Mouse (Mus musculus): Measurements from ENCODE around the gene Plek.
A peak's percentile ranks its signal among the peaks of the same experiment; 100 is the strongest.

Gene Plek

DNA sequence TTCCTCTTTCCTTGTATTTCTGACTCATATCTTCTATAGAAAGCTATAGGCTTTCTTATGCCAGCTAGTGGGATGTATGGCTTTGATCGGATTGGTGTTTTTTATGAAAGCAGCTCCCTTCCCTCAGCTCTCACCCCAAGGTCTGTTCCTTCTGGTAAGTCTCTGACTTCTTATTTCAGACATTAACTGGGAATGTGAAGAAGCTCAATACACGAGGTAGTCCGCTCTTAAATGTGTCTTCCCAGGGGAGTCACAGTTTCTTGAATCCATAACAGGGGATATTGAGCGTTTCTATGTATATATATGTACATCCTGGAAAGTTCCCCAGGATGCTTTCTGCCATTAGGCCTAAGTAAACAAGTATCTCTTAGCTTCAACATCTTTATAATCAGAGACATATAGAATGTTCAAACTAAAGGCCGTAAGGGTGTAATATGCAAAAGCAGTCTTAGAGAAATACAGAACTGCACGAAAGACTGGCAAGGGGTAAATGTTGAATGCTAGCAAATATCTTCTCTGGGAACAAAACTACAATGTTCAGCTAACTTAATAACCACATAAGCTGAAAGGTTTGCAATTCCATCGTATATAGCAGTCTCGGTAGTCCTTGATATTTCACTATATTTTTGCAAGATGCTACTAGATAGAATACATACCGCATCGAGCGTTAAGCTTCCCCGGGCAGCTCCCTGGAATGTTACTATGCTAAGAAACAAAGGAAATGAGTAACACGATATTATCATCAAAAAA is 101.8 kb downstream of the Plek start:
- DNase-seq (ENCODE audit: low spot score), result no peak

DNA sequence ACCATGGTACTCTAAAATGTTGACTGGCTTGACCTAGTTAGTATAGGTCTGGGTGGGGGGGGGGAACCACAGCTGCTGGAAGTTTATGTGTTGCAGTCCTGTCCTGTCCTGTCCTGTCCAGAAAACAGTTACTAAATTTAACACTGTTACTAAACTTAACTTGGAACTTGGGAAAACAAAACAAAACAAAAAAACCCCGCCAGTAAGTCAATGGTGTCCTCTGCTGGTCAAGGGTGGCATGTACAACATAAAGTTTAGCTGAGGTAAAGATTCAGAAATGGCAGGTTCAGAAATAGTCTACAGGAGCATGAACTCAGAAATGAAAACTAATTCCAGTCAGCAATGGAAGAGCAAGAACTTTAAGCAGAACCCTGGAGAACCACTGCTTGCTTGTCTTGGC is 103.4 kb downstream of the Plek start:
- DNase-seq (ENCODE audit: low spot score), result peak; percentile 8

DNA sequence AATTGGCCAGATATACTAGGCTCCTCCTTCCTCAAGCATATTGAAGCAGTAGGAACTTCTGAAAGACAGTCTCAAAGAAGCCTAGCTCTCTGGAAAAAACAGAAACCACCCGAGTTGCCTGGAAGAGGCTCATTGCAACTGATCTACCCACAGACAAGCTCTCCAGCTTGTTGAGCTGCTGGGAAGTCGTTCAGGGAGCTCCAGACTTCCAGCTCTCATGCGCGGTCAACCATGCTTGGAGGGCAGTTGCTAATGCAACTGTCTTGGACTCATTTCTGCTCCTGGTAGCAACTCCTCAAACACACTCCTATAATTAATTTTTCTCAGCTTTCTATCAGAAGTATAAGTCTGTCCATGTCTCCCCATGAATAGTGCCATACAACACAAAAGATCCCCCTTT is 109.2 kb downstream of the Plek start:
- DNase-seq (ENCODE audit: low spot score), result no peak

DNA sequence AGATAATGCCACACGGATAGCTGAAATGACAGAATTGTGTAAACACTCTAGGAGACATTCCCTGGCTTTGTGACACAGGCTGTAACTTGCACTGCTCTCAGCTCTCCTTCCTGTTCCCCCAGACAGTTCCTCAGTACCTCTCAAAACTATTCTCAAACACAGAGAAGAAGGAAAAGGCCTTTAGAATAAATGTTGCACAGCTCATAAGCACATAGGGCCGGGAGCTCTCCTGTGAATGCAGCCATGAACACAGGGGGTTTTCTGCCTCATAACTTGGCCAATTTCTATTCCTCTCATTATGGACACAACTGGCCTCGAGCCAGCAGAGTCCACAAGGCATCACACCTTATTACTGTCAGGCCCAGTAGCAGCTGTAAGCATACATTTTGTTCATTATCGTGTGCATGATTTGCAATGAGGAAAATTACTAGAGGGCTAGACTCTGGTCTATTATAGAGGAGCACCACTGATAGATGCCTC is 110.2 kb downstream of the Plek start:
- DNase-seq (ENCODE audit: low spot score), result no peak

DNA sequence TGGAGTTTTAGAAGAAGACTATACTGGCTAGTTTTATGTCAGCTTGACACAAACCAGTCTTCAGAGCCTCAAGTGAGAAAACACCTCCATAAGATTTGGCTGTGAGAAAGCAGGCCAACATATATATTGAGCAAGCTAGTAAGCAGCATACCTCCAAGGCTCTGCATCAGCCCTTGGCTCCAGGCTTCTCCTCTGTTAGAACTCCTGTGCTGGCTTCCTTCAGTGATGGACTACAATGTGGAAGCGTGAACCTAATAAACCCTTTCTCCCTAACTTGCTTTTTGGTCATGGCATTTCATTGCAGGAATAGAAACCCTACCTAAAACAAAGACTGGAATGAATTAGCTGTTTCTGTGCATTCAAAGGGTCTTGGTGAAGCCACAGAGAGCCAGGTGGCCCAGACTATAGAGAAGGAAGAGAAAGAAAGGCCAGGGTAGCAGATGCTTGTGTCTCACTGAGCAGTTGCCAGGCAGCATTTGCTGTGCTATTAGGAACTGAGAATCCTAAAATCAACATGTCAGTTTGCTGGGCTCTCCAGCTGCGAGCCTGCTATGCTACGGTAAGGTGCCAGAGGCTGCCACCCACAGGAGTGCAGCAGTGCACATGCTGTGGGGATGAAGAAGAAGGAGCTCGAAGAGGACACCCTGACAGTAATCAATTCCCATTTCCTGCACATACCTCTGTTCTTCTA is 110.9 kb downstream of the Plek start:
- no peak for DNase-seq (ENCODE audit: low spot score)

DNA sequence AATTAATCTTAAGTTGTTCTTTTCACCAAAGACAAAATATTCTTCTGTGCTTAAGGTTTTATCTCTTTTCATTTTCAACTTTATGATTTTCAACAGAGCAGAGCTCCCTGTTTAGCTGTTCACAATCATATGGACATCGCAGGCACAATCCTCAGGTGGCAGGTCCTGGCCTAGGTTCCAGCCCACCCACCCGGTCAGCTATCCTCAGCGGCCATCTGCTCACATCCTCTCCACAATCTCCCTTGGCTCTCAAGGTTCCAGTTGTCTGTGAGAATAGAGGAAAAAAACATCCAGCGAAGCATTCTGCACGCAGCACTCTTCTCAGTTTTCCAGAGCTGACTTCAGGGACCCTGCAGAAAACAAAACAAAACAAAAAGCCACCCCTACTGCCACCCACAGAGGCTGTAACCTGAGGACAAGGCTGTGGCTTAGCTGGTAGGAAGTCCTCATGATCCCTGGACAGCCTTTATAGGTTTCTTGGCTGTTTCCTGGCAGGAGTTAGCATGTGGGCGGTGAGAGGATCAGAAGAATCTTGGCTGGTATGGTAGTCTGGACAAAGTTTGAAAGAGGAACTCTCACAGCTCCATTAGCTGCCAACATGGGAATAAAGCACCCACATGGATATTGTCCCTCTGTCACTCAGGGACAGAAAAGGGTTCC is 116.5 kb downstream of the Plek start:
- no peak for DNase-seq (ENCODE audit: low spot score)

DNA sequence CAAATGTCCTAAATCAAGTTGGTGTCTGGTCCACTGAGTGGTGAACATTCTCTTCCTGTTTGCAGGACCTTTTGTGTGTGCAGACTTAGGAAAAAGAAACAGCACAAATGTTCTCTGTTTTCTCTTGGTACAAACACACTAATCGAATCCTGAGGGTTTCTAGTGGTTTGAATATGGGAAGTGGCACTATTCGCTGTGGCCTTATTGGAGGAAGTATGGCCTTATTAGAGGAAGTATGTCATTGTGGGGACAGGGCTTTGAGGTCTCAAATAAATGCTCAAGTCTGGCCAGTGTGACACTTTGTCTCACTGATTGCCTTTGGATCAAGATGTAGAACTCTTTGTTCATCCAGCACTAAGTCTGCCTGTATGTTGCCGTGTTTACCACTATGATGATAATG is 120.0 kb downstream of the Plek start:
- no peak for DNase-seq (ENCODE audit: low spot score)

All from T-cell, adult 2 months (primary cell).